Mouse (Mus musculus): ENCODE results near the gene Hmgb2.
"Not testable (repeated sequence)": the region's sequence is repeated elsewhere in the genome, so short reads cannot be mapped to it uniquely, and the experiment has no call there.

Hmgb2 gene

GRCm38 (mm10) chr8:57511316-57512118 is at the start of gene Hmgb2:
Hmgb2 (plus strand) TSS chr8:57511907.
- DNase-seq (ENCODE audit: low spot score in 2 of 2): peak; percentile 100

GRCm38 (mm10) chr8:57462839-57463238 is 48.9 kb upstream of the Hmgb2 start:
- no peak for DNase-seq (ENCODE audit: low spot score in 2 of 2)

GRCm38 (mm10) chr8:57463757-57464156 is 48.0 kb upstream of the Hmgb2 start:
- no peak for DNase-seq (ENCODE audit: low spot score in 2 of 2)

GRCm38 (mm10) chr8:57468624-57469023 is 43.1 kb upstream of the Hmgb2 start:
- peak; percentile 42 to 80 for DNase-seq (ENCODE audit: low spot score in 2 of 2)

GRCm38 (mm10) chr8:57470863-57471262 is 40.8 kb upstream of the Hmgb2 start:
- no peak for DNase-seq (ENCODE audit: low spot score in 2 of 2)

- no peak for DNase-seq (ENCODE audit: low spot score in 2 of 2)
These were observed 38.0 kb upstream of the Hmgb2 start for GRCm38 (mm10) chr8:57473751-57474150.

- DNase-seq (ENCODE audit: low spot score in 2 of 2): no peak
These were observed 33.3 kb upstream of the Hmgb2 start for GRCm38 (mm10) chr8:57478406-57478805.

GRCm38 (mm10) chr8:57479700-57480099 is 32.0 kb upstream of the Hmgb2 start:
- DNase-seq (ENCODE audit: low spot score in 2 of 2): no peak

GRCm38 (mm10) chr8:57480606-57481005 is 31.1 kb upstream of the Hmgb2 start:
- no peak for DNase-seq (ENCODE audit: low spot score in 2 of 2)

- DNase-seq (ENCODE audit: low spot score in 2 of 2): peak; percentile 23 to 36
These were observed 24.9 kb upstream of the Hmgb2 start for GRCm38 (mm10) chr8:57486491-57487440.

GRCm38 (mm10) chr8:57487441-57488155 is 24.1 kb upstream of the Hmgb2 start, which contains the start of gene Sap30:
Sap30 (minus strand) TSS chr8:57487860.
- peak; percentile 97 to 99 for DNase-seq (ENCODE audit: low spot score in 2 of 2)

- DNase-seq (ENCODE audit: low spot score in 2 of 2): peak; percentile 37 to 64
These were observed 23.4 kb upstream of the Hmgb2 start for GRCm38 (mm10) chr8:57488312-57488765.

GRCm38 (mm10) chr8:57489366-57489765 is 22.3 kb upstream of the Hmgb2 start:
- DNase-seq (ENCODE audit: low spot score in 2 of 2): no peak

GRCm38 (mm10) chr8:57489896-57490295 is 21.8 kb upstream of the Hmgb2 start:
- no peak for DNase-seq (ENCODE audit: low spot score in 2 of 2)

- DNase-seq (ENCODE audit: low spot score in 2 of 2): no peak
These were observed 19.8 kb upstream of the Hmgb2 start for GRCm38 (mm10) chr8:57491873-57492272.

- DNase-seq (ENCODE audit: low spot score in 2 of 2): no peak
These were observed 13.2 kb upstream of the Hmgb2 start for GRCm38 (mm10) chr8:57498494-57498846.

GRCm38 (mm10) chr8:57498847-57499511 is 12.7 kb upstream of the Hmgb2 start:
- DNase-seq (ENCODE audit: low spot score in 2 of 2): peak in 1 of 2 experiments; percentile 30

- peak; percentile 48 to 52 for DNase-seq (ENCODE audit: low spot score in 2 of 2)
These were observed 8.1 kb upstream of the Hmgb2 start for GRCm38 (mm10) chr8:57503641-57504040.

GRCm38 (mm10) chr8:57505500-57505899 is 6.2 kb upstream of the Hmgb2 start:
- not testable (repeated sequence) for DNase-seq (ENCODE audit: low spot score in 2 of 2)

- DNase-seq (ENCODE audit: low spot score in 2 of 2): no peak
These were observed 4.1 kb upstream of the Hmgb2 start for GRCm38 (mm10) chr8:57507556-57508063.

GRCm38 (mm10) chr8:57508657-57509056 is 3.0 kb upstream of the Hmgb2 start:
- no peak for DNase-seq (ENCODE audit: low spot score in 2 of 2)

All from urinary bladder, postnatal 36 days (tissue).